Mouse (Mus musculus) megakaryocyte-erythroid progenitor cell, adult 5-6 weeks (primary cell): ENCODE results near the gene Vmn1r39. TPM values are rescaled to one million over a fixed set of nuclear protein-coding genes. Genes with fewer than 3 reads are reported as not detected.
"Not testable (repeated sequence)": the region's sequence is repeated elsewhere in the genome, so short reads cannot be mapped to it uniquely, and the experiment has no call there.

Source experiments
- ATAC-seq: replicated peaks from 2 replicates; pipeline ENCODE4 v1.8.0; 2016; ENCODE audit warnings: mild to moderate bottlenecking, inconsistent platforms; ENCODE audit not compliant: severe bottlenecking, poor library complexity, low FRiP score, low TSS enrichment
- total RNA-seq, 2 experiments: library from RNA; stranded (forward) in 1 of 2; stranded (reverse) in 1 of 2; fragments of 200-1000, 215-1000 nt in 1 of 2; fragments of >200 nt in 1 of 2; fragmentation: Nextera tagmentation in 1 of 2; gene quantifications; 2 replicates each; pipeline ENCODE4 v1.2.3; 2014 to 2017

The Vmn1r39 gene
- not detected in 2 replicates for total RNA-seq (2014; fragmentation: Nextera tagmentation)
- not detected in 2 replicates for total RNA-seq (2017)

DNA sequence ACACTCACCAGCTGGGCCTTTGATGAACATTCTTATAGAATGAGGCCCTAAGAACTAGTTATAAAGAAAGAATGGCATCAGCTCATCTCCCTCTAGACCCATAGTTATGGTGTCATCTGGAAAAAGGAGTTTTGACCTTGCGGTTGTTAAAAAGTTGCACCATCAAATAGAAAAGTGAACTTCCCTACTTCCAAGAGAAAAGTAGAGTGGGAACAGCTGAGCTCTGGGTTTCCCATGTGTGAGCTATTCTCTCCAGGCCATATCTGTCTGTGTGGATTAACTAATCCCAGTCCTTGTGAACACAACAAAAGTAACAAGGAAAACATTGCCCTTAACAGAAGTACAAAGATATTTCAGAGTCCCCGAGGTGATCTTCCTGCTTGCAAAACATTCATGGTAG lies at the start of gene Vmn1r39:
TSS of gene Vmn1r39 (minus strand) at position 101 of the 400 bp plus-strand sequence.
- no peak for ATAC-seq

DNA sequence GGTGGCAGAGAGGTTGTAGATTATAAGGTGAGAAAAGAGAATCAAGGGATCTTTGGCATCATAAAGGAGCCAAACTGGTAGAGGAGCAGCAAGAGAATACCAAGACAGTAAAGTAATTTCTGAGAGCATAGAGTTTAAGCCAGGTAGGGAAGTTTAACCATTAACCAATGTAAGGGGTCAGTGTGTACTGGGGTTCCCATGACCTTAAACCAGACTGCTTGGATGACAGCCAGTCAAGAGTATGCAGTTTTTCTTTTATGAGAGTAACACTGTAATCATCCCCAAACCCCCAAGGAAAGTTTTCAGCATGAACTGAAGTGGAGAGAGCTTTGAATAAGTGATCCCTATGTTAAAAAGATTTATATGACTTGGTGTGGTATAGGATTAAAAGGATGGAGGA lies 49.0 kb upstream of the Vmn1r39 start:
- ATAC-seq = no peak

DNA sequence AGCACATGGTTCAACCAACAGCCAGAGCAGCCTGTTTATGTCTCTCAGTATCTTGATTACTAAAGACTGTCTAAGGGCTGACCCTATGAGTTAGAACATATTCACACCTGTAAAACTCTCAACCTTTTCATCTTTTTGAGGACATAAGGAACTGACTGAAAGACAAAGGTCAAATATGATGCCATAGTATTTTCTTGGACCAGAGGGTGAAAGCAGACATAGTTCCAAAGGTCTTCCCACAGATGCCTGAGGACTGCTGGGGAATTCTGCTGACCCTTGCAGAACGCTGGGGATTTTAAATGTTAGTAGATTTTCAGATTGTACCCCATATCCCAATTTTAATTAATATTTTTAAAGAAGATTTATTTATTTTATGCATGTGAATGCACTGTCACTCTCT lies 47.9 kb upstream of the Vmn1r39 start:
- no peak for ATAC-seq

- no peak for ATAC-seq
These were observed 45.8 kb upstream of the Vmn1r39 start for GRCm38 (mm10) chr6:66856236-66856635.

DNA sequence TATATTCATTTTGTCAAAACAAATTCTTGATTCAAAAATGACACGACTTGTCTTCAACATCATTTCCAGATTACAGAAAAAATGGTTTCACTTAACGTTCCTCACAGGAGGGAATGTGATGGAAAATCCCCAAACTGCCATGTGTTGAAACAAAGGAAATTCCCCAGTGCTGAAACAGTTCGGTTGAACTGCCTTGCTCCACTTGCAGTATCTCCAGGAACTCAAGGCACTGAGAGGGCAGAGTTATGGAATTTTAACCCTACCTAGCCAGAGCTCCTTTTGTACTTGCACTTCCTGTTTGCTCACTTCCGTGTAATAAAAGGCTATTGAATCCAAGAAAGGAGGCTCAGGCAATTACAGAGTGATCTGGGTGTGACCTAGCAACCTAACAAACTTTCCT lies 38.5 kb upstream of the Vmn1r39 start:
- no peak for ATAC-seq

- ATAC-seq = not testable (repeated sequence)
These were observed 30.2 kb upstream of the Vmn1r39 start for GRCm38 (mm10) chr6:66840631-66841030.

DNA sequence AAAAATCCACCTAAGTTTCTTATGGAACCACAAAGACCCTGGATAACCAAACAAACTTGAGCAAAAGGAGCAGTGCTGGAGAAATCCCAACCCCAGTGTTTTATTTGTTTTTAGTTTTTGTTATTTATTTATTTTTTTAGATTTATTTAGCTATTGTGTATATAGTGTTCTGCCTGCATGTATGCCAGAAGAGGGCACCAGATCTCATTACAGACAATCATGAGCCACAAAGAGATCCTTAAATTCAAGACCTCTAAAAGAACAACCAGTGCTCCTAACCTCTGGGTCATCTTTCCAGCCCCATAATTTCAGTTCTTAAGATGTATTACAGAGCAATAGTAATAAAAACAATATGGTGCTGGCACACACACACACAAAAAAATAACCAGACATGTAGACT lies 26.5 kb upstream of the Vmn1r39 start:
- ATAC-seq = no peak

DNA sequence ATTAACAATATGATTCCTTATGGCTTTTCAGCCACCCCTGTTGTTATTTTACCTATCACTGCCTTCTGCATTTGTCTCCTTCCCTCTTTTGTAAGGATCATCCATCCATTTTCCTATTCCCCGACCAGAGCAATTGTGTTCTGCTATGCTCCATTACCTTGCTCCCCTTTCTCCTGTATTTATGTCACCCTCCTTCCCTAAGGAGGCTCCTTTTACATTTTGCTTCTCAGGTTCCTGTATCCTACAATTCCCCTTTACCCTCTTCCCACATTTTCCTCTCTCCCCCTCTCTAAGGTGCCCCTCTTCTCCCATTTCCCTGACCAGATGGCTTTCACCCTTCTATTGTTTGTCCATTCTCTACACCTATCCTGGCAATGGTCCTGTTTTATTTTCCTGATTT lies 4.1 kb downstream of the Vmn1r39 start:
- ATAC-seq = no peak

DNA sequence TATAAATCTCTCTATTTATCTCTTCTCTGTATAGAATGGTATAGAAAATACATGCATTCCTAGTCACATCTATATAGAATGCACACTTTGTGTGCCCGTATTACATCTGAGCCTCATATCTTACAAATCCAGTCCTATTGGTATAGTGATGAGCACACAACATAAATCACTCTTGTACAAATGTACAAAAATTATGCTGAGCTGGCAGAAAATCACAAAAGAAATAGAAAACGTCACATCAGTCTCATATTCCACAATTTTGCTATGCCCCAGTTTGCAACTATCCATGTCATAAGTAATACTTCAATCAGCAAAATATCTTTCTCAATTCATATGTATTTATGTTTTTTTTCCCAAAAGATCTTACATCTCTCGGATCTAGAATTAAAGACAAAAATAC lies 4.7 kb downstream of the Vmn1r39 start:
- no peak for ATAC-seq

DNA sequence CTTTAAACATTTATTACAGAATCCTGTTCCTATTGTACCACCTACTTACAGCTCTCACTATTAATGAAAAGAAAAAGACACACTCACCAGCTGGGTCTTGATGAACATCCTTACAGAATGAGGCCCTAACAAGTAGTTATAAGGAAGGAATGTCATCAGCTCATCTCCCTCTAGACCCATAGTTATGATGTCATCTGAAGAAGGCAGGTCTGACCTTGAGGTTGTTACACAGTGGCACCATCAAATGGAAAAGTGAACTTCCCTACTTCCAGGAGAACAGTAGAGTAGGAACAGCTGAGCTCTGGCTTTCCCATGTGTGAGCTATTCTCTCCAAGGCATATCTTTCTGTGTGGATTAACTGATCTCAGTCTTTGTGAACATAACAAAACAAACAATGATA lies 27.9 kb downstream of the Vmn1r39 start, which contains the start of gene Vmn1r38:
TSS of gene Vmn1r38 (minus strand) at position 101 of the 400 bp plus-strand sequence.
- ATAC-seq = not testable (repeated sequence)

Other genes starting within 250 kb of the Vmn1r39 start
- not detected in 2 replicates for gene Vmn1r33, start 192.3 kb downstream of the Vmn1r39 start, total RNA-seq (2014; fragmentation: Nextera tagmentation)
- not detected in 2 replicates for gene Vmn1r33, start 192.3 kb downstream of the Vmn1r39 start, total RNA-seq (2017)
- not detected in 2 replicates for gene Vmn1r34, start 166.7 kb downstream of the Vmn1r39 start, total RNA-seq (2014; fragmentation: Nextera tagmentation)
- gene Vmn1r34, start 166.7 kb downstream of the Vmn1r39 start, total RNA-seq (2017) = not detected in 2 replicates
- not detected in 2 replicates for gene Vmn1r35, start 124.7 kb downstream of the Vmn1r39 start, total RNA-seq (2014; fragmentation: Nextera tagmentation)
- gene Vmn1r35, start 124.7 kb downstream of the Vmn1r39 start, total RNA-seq (2017) = not detected in 2 replicates
- gene Vmn1r36, start 91.4 kb downstream of the Vmn1r39 start, total RNA-seq (2014; fragmentation: Nextera tagmentation) = not detected in 2 replicates
- not detected in 2 replicates for gene Vmn1r36, start 91.4 kb downstream of the Vmn1r39 start, total RNA-seq (2017)
- gene Vmn1r37, start 81.2 kb downstream of the Vmn1r39 start, total RNA-seq (2014; fragmentation: Nextera tagmentation) = not detected in 2 replicates
- not detected in 2 replicates for gene Vmn1r37, start 81.2 kb downstream of the Vmn1r39 start, total RNA-seq (2017)
- not detected in 2 replicates for gene Vmn1r38, start 28.0 kb downstream of the Vmn1r39 start, total RNA-seq (2014; fragmentation: Nextera tagmentation)
- not detected in 2 replicates for gene Vmn1r38, start 28.0 kb downstream of the Vmn1r39 start, total RNA-seq (2017)
- gene Gng12, start 85.8 kb upstream of the Vmn1r39 start, total RNA-seq (2014; fragmentation: Nextera tagmentation) = 25.4 and 39.3 TPM in 2 replicates
- gene Gng12, start 85.8 kb upstream of the Vmn1r39 start, total RNA-seq (2017) = 27.8 and 37.5 TPM in 2 replicates
- gene Gadd45a, start 226.8 kb upstream of the Vmn1r39 start, total RNA-seq (2014; fragmentation: Nextera tagmentation) = 40.4 and 43.7 TPM in 2 replicates
- gene Gadd45a, start 226.8 kb upstream of the Vmn1r39 start, total RNA-seq (2017) = 94.9 and 97.9 TPM in 2 replicates